Mouse (Mus musculus): ENCODE results near the gene Tomm20l. TPM values are rescaled to one million over a fixed set of nuclear protein-coding genes. Genes with fewer than 3 reads are reported as not detected.

The Tomm20l gene
- total and polyA plus RNA-seq, 3 experiments: 0.29 TPM; not detected in 2

DNA sequence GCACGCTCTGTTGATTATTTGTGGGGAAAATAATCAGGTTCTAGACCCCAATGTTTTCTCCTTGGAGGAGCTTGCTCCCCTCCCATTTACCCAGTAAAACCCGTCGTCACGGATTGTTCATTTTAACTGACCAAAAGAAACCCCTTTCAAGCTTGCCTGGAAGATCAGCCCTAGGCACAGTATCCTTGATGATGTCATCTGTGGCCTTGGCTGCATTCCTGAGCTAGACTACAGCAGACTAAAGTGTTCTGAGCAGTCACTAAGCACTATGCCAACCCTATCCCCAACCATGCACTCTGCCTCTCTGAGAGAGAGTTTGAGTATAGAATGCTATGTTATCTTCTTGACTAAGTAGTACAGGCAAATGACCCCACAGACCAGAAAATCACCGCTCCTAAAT is 5.2 kb downstream of the Tomm20l start:
- no peaks in the 10 kb centered on the region for H3K9me3 ChIP-seq (replicated peaks; ENCODE audit: insufficient read depth, low read length)
- peaks cover 7 to 15% of the 10 kb centered on the region in 2 experiments for H3K4me1 ChIP-seq (ENCODE audit: control insufficient read depth in 1 of 2, insufficient read depth in 2 of 2, low read length in 2 of 2)
- TF ChIP-seq CHD2 (IDR thresholded peaks at IDR 0.05; ENCODE audit: low read length) (no peak), NELFE (IDR thresholded peaks at IDR 0.05; ENCODE audit: low read depth, low read length) (no peak), ZNF384 (IDR thresholded peaks at IDR 0.05; ENCODE audit: low read depth, low read length) (no peak), ZC3H11A (IDR thresholded peaks at IDR 0.05; ENCODE audit: low read depth, low read length) (no peak), NRF1 (IDR thresholded peaks at IDR 0.05; ENCODE audit: insufficient read depth, low read depth, low read length, poor library complexity, severe bottlenecking) (no peak), RAD21 (IDR thresholded peaks at IDR 0.05; ENCODE audit: low read depth, low read length) (no peak), EP300 (IDR thresholded peaks at IDR 0.05; ENCODE audit: low read depth in 1 of 2, low read length in 2 of 2) (no peak), USF1 (IDR thresholded peaks at IDR 0.05; ENCODE audit: low read depth, low read length) (no peak), USF2 (IDR thresholded peaks at IDR 0.05; ENCODE audit: borderline replicate concordance in 1 of 2, insufficient read depth in 1 of 2, low read depth in 1 of 2, low read length in 2 of 2) (no peak), ELF1 (IDR thresholded peaks at IDR 0.05; ENCODE audit: low read depth, low read length) (no peak), MEF2A (IDR thresholded peaks at IDR 0.05; ENCODE audit: extremely low read depth, insufficient replicate concordance, low read depth, low read length, poor library complexity, severe bottlenecking) (no peak), MAFK (IDR thresholded peaks at IDR 0.05; ENCODE audit: borderline replicate concordance, low read depth, low read length) (no peak), UBTF (IDR thresholded peaks at IDR 0.05; ENCODE audit: borderline replicate concordance, insufficient read depth, low read depth, low read length) (no peak), ZMIZ1 (IDR thresholded peaks at IDR 0.05; ENCODE audit: low read depth, low read length) (no peak), ETS1 (IDR thresholded peaks at IDR 0.05; ENCODE audit: low read depth, low read length) (no peak)
- no peak overlapping the region for H3K9ac ChIP-seq (ENCODE audit: control insufficient read depth, low read depth, low read length, poor library complexity, severe bottlenecking)
- H3K4me3 ChIP-seq (ENCODE audit: control insufficient read depth in 1 of 2, insufficient read depth in 1 of 2, low read depth in 2 of 2, low read length in 2 of 2): no peak overlapping the region
- no peaks in the 10 kb centered on the region for H3K79me2 ChIP-seq (ENCODE audit: control insufficient read depth, insufficient read depth, low read length, poor library complexity)
- H3K27me3 ChIP-seq (ENCODE audit: control insufficient read depth in 1 of 2, insufficient read depth in 2 of 2, low read length in 2 of 2): no peaks in the 10 kb centered on the region
- H3K36me3 ChIP-seq (ENCODE audit: control insufficient read depth in 1 of 2, insufficient read depth in 2 of 2, low read length in 2 of 2): peaks cover 0 to 6% of the 10 kb centered on the region in 2 experiments; a peak in 2 of 4 replicates
- H3K27ac ChIP-seq (ENCODE audit: control insufficient read depth, low read depth, low read length): no peak overlapping the region
- DNase-seq (ENCODE audit: low read depth, low spot score): no peak

DNA sequence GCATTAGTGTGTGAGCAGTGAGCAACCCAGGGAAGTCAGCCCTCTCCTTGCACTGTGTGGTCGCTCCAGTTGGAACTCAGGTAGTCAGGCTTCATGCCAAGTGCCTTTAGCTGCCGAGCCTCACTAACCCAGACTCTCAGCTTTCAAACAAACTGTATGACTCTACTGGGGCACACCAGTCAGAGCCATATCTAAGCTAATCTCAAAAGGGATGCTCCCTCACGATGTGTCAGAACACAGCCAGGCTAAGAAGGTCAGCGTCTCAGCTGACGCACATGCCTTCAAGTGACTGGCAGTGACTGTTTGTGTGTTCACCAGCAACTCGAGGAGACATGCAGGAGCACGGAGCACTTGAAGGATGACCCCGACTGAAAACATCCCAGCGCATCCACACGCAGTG is 11.5 kb downstream of the Tomm20l start:
- Histone ChIP-seq H3K9me3 (replicated peaks; ENCODE audit: insufficient read depth, low read length) (no peaks in the 10 kb centered on the region), H3K4me3 (ENCODE audit: control insufficient read depth in 1 of 2, insufficient read depth in 1 of 2, low read depth in 2 of 2, low read length in 2 of 2) (no peak overlapping the region), H3K79me2 (ENCODE audit: control insufficient read depth, insufficient read depth, low read length, poor library complexity) (0 out of 2 replicates have a peak, but pooled peaks cover 3% of the 10 kb centered on the region), H3K36me3 (ENCODE audit: control insufficient read depth in 1 of 2, insufficient read depth in 2 of 2, low read length in 2 of 2) (peaks cover 0 to 15% of the 10 kb centered on the region in 2 experiments), H3K27me3 (ENCODE audit: control insufficient read depth in 1 of 2, insufficient read depth in 2 of 2, low read length in 2 of 2) (no peaks in the 10 kb centered on the region), H3K27ac (ENCODE audit: control insufficient read depth, low read depth, low read length) (no peak overlapping the region), H3K9ac (ENCODE audit: control insufficient read depth, low read depth, low read length, poor library complexity, severe bottlenecking) (no peak overlapping the region), H3K4me1 (ENCODE audit: control insufficient read depth in 1 of 2, insufficient read depth in 2 of 2, low read length in 2 of 2) (no peaks in the 10 kb centered on the region)
- TF ChIP-seq UBTF (IDR thresholded peaks at IDR 0.05; ENCODE audit: borderline replicate concordance, insufficient read depth, low read depth, low read length) (no peak), JUND (IDR thresholded peaks at IDR 0.05; ENCODE audit: low read depth, low read length) (no peak), CHD1 (IDR thresholded peaks at IDR 0.05; ENCODE audit: low read depth, low read length) (no peak), SMC3 (IDR thresholded peaks at IDR 0.05; ENCODE audit: low read depth, low read length) (no peak), MAFK (IDR thresholded peaks at IDR 0.05; ENCODE audit: borderline replicate concordance, low read depth, low read length) (no peak)
- no peak for DNase-seq (ENCODE audit: low read depth, low spot score)

Measured in MEL (cell line).